Mouse (Mus musculus): ENCODE results near the gene Slit3. TPM values are rescaled to one million over a fixed set of nuclear protein-coding genes. Genes with fewer than 3 reads are reported as not detected.

Gene Slit3
- total RNA-seq, 2 experiments from 2014 or later: 7.9 to 9.0 TPM

DNA sequence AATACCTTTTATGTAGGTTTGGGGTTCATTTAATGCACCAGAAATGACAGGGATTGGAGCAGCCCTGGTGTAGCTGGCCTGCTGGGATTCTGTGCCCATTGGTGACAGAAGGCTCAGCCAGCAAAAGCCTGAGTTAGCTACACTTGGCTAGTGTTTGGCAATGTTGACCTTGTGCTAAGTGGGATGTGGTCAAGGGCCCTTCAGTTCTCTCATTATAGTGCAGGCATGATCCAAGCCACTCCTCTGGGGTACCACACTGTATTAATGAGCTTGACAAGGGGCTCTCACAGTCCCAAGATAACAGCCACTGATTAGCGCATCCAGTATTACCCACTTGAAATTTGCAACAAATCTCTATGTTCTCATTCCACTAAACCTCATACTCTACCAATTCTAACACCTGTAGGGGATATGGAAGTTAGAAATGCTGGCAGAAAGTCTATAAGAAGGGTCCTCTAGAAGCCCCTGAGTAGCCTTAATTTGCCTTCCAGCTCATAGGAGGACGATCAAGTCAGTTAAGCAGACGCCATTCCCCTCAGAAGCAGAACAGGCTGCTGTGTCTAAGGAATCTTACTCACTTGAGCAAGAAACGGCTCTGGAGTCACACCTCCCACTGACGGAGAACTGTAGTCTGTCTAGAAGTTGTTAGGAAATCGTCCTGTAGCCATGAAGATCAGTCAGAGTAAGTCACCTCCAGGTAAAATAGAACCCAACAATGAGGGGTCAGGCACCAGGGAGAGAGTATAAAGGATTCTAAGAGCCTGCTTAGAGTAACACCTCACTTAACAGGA is 448.3 kb downstream of the Slit3 start:
- DNase-seq (ENCODE audit: low spot score): no peak

DNA sequence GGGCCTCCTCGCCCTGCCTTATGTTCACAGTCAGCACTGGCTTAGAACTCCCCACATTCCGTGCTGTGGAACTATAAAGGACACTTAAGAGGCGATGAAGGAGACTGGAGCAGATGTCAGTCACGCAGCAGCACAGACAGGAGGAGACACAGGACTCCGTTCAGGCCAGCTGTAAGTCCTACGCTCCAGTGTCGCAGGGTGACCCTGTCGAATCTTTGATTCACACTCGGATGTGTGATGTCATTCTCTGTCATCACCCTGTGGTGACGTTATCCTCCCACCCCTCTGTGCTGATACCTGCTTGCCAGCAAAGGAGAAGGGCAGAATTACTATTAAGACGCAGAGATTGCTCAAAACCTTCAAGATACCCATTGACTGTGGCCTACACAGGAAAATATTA is 448.9 kb downstream of the Slit3 start:
- no peak for DNase-seq (ENCODE audit: low spot score)

DNA sequence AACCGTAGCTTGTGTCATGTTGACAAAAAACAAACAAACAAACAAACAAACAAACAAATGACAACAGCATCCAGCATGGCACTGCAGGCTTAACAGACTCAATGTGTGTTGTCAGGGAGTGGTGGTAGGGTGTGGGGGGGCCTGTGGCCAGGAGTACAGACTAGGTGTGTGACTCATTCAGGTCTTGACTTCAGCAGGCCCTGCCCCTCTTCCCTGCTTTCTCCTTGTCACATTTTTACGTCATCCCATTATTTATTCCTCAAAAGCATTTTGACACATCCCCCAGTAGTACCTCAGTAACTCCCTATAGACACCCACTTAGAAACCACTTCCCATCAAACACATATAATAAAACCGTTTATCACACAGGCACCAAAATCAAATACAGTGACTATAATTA is 450.9 kb downstream of the Slit3 start:
- no peak for DNase-seq (ENCODE audit: low spot score)

DNA sequence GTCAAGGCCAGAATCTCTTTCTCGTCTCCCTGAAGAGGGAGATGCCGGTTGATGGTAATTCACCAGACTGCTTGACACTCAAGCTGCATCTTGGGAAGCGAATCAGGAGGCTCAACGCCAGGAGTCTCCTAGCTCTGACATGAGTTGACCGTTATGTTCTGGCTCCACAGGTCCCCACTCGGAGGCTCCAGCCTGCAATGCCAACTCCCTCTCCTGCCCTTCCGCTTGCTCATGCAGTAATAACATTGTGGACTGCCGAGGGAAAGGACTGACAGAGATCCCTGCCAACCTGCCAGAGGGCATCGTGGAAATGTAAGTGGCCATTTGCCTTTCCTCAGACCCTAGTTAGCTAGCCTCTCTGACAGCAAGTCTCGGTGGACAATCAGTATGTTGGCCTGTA is 457.8 kb downstream of the Slit3 start:
- DNase-seq (ENCODE audit: low spot score): no peak

DNA sequence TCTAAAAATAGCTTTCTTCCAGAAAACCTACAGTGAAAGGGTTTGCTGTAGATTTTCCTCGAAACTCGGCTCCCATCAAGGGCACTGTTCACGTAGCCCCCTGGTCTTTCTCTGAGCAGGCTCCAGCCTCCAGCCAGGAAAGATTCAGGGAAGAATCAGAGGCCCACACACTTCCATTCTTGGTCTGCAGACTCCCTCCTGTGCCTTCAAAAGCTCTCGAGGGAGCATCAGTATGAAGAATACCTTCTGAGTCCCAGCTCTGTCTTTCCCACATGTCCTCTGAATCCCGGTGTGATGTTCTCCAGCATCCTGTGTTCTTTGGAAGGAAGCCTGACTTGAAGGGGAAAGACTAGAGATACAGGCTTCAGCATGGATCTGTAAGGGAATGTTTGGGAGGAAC is 461.6 kb downstream of the Slit3 start:
- no peak for DNase-seq (ENCODE audit: low spot score)

DNA sequence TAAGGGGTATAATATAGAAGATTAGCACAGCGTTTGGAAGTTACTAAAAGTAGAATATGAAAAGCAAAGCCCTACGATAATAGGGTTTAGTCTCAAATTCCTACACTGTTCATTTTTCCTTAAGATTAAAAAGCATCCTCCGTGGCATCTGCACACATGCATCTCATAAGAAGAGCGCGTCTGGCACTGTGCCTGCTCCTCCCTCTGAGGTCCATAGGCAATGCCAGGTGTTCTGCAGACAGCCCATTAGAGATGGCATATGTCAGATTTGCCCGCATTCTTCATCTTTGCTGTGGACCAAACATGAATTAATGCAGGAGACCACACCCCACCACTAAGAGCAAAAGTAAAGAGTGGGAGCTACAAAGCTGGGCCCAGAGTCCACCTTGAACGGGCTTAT is 462.6 kb downstream of the Slit3 start:
- DNase-seq (ENCODE audit: low spot score): no peak

DNA sequence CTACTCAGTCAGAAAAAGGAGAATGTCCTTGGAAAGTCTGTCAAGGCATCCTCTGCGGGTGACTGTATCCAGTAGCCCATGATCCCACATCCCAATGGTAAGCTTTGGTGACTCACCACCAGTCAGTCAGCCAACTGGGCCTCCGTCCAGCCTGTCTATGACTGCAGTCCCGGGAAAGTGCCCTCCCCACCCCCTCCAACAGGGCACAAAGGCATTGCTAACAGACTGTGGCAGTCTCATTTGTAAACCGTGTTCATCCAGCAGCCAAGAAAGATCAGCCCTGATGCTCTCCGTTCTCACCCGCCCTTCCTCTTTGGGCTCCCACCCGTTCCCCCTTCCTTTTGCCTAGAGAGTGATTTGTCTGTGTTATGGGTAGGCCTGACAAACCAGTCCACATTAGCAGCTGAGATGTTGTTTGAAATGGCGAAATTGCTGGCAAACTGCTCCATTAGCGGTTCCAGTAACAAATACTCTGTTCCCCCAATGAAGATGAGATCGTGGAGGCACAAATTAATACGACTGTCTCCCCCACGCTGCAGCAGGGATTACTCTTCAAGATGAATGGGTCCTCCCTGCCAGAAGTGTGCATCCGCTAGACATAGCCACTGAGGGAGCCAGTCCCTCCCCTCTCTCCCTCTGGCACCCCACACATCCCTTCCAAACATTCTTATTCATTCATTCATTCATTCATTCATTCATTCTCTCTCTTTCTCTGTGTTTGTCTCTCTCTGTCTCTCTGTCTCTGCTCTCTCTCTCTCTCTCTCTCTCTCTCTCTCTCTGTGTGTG is 466.3 kb downstream of the Slit3 start:
- peak; percentile 57 for DNase-seq (ENCODE audit: low spot score)

DNA sequence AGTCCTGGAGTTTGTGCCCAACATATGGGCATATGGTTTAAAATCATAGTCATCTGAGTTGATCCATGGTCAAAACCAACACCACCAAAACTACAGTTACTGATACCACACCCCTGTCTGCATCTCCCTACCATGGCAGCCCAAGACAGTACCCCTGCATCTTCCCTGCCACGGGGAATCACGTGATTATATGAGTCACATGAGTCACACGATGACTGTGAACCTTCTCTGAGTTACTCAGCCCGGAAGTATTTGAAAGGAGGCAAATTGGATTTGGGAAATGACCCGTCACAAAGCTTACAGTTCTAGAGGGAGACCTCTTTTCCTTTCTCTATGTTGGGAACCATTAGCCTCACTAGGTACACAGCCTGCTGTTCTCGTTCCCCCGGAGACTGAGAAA is 468.9 kb downstream of the Slit3 start:
- no peak for DNase-seq (ENCODE audit: low spot score)

DNA sequence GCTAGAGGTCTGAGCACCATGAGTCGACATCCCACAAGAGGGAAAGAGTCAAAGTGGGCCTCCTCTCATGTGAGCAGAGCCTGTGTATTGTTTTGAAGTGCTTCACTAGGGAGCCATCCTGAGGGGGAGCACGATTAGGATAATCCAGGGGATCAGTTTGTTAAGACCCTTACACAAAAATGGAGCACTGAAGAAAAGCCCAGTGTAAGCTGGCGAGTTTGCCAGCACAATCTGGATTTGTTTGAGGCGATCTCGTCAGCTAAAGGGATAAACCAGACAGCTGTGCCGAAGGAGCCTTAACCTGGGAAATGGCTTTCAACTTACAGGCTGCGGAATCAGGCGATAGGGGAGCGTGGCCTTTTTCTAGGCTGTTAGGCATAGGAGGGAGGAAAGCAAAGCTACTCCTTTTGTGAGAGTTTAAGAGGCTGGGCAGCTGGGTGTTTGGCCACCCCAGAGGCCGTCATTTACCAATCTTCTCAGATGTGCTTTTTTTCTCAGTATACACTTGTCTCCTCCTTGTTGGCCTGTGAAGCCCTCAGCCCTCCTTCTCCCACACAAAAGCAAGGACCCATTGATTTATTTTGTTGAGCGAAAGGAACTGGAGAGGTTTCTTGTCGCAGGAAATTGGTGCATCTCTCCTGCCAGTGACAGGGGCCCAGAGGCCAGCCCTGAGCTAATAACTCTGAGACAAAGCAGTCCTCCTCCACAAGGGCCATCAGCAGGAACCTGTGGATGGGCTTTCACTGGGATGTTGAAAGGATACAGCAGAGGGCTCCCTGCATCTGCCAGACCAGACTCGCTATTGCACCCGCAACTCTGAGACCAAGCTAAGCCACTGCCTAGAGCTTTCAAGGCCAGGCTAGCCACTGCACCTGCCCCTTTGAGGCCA is 472.4 kb downstream of the Slit3 start:
- no peak for DNase-seq (ENCODE audit: low spot score)

DNA sequence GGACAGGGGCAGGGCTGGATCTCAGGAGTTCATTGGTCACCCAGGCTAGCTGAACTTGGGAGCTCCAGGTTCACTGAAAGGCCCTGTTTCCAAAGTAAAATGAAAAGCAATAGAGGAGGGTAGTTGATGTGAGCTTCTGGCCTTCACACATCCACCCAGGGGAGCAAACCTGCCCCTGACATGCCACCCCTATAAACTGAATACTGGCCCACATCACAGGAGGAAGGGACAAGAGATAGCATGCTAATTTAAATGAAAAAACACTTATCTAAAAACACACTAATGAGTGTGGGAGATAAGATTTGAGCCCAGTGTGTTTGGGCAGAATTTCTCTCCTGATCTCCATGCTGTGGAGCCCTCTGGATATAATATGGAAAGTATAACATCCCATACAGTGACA is 475.0 kb downstream of the Slit3 start:
- no peak for DNase-seq (ENCODE audit: low spot score)

DNA sequence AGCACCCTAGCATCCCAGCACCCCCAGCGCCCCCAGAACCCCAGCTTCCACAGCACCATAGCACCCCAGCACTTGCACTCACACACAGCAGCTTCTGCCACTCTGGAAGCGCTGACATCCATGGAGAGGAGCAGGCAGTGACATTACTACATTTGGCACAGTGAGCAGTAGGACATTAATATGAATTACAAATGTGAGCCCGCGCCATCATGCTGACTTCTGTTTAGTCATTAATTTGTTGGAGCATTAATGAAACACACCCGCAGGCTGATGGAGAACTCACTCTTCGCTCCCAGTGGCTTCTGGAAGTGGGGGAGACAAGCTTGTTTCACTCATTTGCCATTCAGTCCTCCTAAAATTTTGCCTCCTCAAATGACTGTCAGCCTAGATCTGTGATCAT is 476.9 kb downstream of the Slit3 start:
- no peak for DNase-seq (ENCODE audit: low spot score)

DNA sequence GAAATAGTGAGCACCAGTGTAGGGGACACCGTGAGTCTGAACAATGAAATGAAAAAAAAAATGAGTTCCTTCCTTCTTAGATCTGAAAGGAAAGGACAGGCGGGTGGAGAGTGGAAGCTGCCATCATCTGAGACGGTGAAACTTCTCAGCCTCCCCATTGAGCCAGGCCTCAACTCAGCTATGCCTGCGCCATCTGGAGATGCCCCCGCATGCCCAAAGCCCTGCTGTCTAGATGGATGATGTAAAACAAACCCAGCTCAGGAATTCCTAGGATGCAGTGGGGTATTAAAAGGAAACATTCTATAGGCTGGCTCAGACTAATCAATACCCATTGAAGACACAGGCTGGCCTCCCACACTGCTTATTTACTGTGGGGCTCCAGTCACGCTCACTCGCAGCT is 477.7 kb downstream of the Slit3 start:
- DNase-seq (ENCODE audit: low spot score): no peak

DNA sequence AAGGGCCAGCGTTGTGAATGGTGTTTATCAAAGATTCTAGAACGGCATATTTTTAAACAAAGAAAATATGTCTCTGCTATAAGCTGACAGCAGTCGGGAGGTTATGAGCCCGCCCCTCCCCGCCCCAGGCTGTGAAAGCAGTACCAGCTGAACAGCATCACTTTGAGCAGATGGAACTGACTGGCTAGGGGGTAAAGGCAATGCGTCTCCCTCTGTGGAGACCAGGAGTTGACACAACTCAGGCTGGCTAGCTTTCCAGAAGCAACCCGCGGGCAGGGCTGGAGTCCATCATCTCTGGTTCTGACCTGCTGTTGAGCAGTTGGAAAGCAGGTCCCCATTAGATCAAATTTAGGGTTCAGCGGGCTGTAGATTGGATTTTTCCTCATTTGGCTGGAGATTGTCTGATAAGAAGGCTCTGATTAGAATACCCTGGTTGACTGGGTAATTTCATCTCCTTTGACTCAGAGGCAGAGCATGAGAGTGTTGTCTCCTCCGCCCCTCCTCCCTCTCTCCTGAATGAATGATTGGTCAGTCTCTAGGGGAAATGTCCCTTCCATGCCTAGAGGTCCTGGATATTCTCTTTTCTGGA is 480.7 kb downstream of the Slit3 start:
- no peak for DNase-seq (ENCODE audit: low spot score)

DNA sequence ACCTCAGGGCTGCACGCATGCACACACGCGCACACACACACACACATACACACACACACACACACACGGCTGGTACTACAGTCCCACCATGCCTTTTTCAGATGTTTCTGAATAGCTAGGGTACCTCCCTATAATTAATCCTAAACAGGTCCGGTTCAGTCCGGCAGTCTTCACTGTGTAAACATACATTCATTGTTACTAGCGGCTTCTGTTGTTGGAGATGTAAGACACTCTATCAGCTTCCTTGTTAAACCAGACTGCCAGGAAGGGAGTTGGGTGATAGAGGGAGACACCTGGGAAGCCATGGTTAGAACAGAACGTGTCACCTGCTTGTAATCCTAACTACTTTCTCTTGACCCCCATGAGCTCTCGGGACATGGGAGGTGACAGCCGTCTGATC is 481.6 kb downstream of the Slit3 start:
- DNase-seq (ENCODE audit: low spot score): no peak

DNA sequence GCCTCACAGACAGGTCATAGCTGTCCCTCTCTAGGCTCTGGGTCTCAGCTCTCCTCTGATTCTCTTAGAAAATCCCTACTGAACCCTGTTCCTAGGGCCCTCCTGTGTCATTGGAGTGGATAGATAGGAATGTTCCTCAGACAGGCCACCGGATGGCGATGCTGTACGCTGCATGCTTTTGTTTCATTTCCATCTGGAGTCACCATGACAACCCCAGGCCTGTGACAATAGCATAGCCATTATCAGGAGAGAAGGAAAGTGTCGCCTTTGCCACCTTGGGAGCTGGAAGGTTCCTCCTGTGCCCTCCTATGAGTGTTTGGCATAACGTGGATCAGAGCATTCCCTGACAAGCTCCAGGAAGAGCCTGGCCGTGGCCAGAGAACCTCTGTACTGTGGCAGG is 482.9 kb downstream of the Slit3 start:
- no peak for DNase-seq (ENCODE audit: low spot score)

DNA sequence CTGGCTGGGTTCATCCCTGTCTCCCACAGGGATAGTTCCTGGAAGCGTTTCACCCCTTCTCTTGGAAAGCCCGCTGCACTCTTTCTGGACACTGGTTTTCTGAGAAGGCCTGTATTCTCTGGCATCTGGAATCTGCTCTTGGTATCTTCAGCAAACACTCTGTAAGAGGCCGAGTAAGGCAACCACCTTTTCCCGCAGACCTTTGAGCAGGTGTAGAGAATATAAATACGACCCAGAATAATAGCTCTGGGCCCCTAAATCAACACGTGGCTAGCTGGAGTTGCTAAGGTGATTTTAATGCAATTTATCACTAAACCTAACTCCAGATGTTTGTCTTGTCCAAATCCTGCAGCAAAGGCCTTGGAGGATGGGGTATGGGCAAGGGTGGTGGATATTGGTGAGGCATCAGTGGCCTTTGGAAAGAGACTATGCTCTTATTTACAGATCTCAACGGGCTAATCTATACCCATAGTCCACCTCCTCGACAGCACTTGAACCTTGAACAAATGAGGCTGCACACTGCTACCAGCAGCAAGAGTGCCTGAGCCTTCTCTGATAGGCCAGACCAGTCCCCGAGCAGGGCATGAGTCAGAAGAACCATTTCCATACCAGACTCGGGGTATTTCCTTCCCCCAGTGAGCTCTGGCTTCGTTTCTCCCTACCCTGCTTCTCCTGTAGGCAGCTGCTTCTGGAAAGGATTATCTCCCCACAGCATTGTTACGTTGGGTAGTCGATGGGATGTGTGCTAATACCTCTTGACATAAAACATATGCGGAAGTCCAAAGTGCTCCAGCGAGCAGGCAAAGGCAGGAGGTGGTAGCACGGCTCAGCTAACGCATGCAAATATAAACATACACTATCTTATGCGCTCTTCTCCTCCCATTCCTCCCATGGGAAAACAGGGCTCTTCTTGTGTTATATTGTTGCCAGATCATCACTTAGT is 484.1 kb downstream of the Slit3 start:
- no peak for DNase-seq (ENCODE audit: low spot score)

DNA sequence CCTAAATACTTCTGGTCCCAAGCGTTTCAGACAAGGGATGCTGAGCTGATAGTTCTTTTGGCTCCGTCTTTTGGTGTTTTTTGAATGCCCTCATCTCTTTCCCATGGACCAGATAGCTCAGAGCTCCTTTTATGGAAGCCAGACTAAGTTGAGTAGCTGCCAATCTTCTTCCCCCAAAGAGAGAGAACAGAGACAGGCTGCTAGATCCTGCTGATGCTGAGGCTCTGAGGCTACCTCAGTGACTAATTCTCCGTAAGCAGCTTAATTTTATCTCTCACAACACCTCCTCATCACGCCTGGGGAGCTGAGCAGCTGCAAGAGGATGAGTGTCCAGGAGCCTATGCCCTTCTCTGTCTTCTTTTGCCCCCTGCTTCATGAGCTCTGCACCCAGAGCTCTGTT is 486.2 kb downstream of the Slit3 start:
- no peak for DNase-seq (ENCODE audit: low spot score)

DNA sequence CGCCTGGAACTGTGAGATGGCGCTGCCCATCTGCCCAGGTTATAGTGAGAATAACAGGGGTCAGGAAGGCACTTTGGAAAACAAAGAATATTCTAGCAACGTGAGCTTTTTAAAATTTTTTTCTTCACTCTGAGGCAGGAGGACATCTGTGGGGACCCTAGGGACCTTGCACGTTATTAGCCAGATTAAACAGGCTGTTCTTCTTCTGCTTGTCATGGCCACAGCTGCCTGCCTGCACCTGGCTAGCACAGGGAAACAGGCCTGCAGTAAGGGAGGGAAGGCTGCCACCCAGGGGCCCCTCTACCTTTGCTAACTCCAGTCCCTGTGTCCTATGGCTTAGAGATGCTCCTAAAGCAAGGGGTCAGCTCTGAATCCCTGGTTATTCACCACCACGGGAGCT is 487.8 kb downstream of the Slit3 start:
- no peak for DNase-seq (ENCODE audit: low spot score)

DNA sequence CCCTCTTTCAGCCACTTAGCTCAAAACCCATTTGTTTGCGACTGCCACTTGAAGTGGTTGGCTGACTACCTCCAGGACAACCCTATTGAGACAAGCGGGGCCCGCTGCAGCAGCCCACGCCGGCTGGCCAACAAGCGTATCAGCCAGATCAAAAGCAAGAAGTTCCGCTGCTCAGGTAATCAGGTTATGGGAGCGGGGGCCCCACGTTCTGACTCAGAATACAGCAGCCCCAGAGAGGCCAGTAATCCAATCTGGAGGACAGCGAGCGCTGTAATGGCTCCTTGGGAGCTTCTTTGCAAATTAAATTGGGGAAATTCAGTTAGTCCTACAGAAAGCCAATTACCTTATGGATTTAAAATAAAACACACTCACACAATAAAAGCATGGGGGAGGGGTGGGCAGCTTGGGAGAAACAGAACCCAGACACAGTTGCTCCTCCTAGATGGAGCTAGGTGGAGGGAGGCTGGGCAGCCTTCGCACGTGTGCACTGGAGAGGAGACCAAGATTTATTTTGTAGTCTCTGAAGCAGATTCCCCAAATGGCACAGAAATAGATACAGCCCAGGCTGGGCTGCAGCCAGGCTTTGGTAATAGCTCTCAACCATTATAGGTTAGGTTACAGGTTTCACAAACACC is 491.4 kb downstream of the Slit3 start:
- no peak for DNase-seq (ENCODE audit: low spot score)

DNA sequence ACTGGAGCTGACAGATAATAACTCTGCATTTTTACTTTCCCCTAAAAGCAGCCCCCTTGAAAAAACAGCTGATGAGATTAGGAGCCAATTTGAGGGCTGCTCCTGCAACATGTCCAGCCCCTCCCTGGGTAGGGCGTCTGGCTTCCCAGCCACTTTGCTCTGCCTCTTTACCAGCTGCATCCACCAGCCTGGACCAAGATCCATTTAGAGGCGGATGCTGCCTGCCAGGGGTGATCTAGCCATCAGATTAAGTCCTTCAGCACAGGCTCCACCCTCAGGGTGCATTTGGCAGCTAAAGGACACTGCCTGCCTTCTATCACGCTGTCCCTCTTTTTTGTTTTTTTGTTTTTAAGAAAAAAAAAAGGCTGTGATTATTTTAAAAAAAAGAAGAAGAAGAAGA is 493.5 kb downstream of the Slit3 start:
- DNase-seq (ENCODE audit: low spot score): no peak

All from gastrocnemius, adult 18-20 months (tissue).